Mouse (Mus musculus) right cerebral cortex, postnatal 4 days (tissue): Measurements from ENCODE around the gene Son.

Experiments used
- DNase-seq: peaks from one replicate; pipeline ENCODE4 v3.0.0-alpha.2; 2022

Son gene

DNA sequence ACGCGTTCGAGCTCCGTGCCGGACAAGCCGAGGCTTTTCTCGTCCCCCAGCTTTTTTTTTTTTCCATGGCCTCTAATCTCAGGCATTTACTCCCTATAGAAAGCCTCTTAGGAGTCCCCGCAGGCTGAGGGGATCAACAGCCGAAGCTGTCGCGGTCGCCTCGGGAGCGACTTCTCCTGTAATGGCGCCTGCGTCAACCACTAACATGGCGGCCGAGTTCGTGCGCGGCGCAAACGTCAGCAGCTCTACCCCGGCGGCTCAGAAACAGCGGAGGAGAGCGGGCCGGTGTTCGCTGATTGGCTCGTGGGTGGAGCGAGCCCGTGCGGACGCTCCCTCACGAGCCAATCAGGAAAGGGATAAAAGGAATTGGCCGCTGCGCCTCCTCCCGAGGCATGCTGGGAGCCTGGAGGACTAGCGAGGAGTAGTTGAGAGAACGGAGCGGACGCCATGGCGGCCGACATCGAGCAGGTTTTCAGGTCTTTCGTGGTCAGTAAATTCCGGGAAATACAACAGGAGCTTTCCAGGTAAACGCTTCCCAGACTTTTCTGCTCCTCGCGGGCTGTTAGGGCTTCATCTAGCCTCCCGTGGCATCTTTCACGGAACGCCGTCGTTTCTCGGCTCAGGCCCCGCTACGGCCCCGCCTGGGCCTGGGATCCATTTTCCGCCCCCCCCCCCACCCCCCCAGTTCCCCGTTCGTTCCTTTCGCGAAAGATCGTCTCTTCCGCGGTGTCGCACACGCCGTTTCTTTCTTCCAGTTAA, at the start of gene Son:
Gene Son (plus strand): TSS at position 46 of the 759 bp plus-strand sequence.
- peak; percentile 92 for DNase-seq

DNA sequence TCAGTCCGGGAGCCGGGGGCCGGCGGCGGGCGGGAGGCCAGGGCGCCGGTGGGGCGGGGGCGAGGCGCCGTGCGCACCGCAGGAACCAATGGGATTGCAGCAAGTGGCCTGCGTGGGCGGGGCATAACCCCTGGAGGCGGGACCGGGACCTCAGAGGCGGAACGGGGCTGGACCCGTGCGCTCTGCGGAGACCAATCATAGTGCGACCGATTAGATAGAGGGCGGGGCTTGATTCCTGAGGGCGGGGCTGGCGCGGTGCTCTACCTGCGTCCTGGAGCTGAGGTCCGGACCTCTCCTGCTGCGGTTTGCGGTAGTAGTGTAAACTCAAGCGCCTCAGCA, 49.7 kb upstream of the Son start, which contains the start of gene Tmem50b:
Gene Tmem50b (minus strand): TSS at position 129 of the 339 bp plus-strand sequence.
- peak; percentile 98 for DNase-seq

DNA sequence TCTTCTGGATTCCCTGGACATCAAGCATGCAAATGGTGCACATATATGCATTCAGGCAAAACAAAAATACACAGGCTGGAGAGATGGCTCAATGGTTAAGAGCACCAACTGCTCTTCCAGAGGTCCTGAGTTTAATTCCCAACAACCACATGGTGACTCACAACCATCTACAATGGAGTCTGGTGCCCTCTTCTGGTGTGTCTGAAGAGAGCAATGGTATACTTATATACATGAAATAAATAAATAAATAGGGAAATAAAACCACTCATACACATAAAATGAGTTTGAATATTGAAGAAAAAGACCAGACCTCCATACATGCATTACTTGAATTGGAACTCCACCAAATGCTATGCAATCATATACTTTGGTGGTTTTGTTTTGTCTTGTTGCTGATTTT, 48.1 kb upstream of the Son start:
- no peak for DNase-seq

DNA sequence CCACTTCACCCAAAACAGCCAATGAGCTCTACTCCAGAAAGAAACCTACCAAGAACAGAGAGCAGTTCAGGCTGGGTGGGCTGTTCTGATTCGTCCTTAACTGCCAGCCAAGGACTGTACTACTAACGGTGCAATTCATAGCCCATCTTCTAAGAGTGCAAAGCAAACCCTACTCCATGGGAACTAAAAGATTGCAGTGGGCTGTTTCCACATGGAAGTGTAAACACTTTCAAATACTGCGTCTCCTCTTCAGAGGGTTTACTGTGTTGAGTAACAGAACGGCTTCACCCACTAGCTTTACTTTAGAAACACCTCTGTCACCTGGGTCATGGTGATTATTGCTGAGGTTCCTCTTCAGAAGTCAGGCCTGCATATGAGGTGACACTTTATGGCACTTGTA, 46.2 kb upstream of the Son start:
- DNase-seq, result no peak

DNA sequence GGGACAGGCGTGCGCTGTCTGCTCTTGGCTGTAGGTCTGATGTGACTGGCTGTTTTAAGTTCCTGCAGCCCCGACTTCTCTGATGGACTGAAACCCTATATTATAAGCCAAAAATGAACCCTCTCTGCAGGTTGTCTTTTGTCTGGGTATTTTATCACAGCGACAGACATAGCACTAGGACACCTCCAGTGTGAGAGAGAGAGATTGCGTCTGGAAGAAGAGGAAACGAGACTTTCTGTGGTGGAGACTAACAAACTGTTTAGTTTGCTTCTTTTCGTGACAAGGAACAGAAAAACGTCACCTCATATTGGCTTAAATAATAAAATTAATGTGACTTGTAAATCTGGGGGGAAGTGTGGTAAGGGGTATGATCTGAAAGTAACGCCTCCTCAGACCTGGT, 45.6 kb upstream of the Son start:
- DNase-seq, result no peak

DNA sequence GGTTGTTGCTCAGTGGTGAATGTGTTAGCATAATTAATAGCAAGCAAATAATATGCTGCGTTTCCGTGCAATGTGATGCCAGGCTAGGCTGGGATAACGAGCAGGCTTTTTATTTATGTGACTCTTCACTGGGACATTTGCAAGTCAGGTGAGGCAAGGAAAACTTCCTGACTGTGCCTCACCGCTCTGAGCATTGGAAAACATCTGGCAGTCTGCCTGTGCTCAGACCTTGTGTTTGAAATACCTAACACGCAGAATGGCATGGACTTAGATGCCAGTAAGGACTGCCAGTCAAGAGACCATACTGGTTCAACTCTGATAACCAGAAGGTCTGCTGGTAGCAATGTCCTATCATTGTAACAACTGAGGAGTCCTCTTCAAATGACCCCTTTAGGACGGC, 42.1 kb upstream of the Son start:
- no peak for DNase-seq

DNA sequence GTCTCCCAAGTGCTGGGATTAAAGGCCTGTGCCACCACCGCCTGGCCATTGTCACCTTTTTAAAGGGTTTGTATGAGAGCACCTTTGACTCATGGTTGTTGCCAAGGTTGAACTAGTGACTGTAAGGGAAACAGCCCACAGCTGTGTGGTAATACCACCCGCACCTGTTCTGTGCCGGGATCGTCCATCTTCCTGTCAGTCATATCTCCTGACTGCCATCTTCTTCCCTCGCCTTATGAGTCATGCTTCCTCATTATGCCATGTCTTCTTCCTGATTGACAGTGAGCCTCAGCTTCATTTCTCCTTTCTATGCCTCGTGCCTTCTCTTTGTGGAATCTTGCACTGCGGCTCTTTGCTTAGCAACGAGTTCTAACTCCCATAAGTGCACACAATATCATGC, 40.3 kb upstream of the Son start:
- no peak for DNase-seq

DNA sequence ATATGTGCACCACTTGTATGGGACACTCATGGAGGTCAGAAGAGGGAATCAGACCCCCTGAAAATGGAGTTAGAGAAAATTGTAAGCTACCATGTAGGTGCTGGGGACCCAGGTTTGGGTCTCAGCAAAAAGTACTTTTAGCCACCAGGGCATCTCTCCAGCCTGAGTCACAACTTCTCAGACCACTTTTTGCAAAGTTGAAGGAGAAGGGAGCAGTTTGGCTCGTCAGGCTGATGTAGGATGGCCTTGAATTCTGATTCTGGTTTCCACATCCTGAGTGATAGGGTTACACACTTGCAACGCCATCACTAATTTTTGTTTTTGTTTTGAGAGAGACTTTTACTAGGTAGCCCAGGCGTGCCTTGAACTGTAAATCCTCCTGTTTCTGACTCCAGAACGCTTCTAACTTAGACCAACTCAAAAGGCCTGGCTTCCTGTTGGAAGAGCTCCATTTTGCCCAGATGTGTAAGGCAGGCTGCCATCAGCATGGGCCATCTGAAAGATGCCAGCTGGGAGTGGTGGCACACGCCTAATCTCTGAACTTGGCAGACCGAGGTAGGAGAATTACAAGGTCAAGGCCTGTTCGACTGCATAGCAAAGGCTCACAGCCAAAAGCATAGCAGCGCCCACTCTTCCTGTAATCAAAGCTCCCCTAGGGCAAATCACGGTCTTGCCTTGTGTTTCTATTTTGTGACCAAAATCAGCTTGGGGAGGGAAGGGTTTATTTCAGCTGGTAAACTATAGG, 37.6 kb upstream of the Son start:
- no peak for DNase-seq

DNA sequence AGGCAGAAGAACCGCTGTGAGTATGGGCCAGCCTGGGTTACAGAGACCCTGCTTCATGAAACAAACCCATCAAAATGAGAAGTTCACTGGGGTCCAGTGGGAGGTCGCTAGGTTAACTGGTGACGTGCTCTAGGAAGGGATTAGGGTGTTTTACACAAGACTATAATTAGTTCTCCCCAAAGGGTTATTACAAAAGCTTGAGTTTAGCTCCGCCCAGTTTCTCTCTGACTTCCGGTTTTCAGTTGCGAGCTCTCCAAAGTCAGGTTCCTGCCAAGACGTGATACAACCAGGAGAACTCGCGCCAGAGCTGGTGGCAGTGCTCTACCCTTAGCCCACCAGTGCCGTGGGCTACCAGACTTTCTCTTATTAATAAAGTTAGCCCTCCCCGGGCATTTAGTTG, 36.1 kb upstream of the Son start:
- DNase-seq, result no peak

DNA sequence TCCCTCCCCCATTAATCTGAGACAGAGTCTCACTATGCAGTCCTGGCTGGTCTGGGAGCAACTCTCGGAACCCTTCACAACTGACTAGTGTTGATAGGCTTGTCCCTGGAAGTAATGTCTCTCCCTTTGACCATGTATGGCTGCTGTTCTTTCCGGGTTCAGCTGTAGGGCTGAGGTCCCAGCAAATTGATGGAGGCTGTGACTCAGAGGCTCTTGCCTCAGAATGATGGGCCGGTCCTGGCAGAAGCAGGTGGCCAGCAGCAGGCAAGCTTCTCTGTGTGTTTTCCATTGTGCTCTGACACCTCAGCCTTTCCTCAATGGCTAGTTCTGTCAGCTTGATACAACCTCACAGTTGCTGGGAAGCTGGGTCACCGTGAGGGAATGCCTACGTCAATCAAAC, 34.8 kb upstream of the Son start:
- no peak for DNase-seq

DNA sequence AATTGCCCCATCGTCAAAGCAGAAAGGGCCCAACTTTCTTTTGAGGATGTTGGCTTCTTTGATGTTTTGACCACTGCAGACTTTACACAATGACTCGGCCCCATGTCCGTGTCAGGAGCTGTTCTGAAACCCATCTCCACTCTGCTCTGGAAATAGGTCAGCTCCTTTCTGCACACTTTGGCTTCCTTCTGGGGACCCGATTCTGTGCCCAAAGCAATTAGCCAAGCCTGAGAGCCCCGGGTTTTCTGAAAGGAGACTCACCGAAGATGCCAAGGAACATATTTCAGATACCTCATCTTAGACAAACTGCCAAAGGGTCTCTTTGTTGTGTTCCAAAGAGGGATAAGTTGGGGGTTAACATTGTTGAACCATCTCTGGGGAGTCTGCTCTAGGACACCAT, 32.8 kb upstream of the Son start:
- DNase-seq, result no peak

DNA sequence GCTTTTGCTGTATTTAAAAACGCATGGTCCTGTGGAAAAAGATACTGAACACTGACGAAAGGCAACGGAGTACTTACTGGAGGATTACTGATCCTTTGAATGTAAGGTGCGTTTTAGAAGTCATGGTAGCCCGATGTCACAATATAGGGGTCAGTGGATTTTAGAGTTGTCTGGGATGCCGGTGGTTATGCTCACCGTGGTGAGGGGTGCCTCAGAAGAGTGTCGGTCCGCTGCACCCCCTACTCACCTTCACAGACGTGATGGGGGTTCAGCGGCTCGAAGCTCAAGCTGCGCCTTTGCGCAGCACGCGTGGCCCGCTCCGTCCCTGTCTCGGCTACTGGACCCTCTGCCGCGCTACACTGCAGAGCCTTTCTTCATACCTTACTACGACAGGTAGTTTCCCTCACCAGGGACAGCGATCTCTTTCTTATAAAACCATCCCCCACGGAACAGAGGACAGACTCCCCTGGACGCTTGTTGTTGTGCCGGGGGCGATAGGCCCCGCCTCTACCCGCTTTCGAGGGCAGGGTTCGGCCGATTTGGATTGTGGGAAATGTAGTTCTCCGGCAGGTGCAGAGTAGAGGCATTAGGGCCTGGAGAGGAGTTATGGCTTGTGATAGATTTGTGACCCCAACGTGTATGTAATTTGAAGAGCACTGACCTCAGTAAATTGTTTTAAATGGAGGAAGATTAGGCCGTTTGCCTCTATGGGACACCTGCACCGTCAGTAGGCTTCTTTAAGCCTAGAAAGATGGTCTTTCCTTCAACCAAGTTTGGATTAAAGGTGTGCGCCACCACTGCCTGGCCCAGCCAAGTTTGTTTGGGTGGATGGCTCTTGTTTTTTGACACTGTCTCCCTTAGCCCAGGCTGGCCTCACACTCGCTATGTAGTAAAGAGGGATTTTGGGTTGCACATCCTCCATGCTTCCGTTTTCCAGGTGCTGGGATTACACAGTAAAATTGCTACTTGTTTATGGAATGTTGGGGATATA, 28.5 kb upstream of the Son start, which contains the start of gene Dnajc28:
Gene Dnajc28 (minus strand): TSS at position 516 of the 991 bp plus-strand sequence.
- DNase-seq, result peak; percentile 73

DNA sequence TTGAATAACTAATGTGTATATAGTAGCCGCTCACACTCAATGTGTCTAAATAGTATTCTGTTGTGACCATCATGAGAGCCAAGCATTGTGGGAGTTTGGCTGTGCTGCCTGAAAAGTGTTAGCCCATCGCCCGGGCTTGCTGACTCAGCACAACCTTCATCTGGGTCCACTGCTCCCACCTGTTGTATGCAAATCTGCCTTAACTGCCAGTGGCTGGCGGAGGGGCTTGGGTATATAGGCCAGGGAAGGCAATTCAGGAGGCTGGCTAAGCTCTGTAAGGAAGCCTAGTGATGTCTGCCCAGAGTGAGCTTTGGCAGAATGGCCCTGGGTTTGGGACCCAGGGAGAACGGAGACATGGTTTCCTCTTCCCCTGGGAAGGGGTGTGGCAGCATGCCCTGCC, 27.1 kb upstream of the Son start:
- DNase-seq, result no peak

DNA sequence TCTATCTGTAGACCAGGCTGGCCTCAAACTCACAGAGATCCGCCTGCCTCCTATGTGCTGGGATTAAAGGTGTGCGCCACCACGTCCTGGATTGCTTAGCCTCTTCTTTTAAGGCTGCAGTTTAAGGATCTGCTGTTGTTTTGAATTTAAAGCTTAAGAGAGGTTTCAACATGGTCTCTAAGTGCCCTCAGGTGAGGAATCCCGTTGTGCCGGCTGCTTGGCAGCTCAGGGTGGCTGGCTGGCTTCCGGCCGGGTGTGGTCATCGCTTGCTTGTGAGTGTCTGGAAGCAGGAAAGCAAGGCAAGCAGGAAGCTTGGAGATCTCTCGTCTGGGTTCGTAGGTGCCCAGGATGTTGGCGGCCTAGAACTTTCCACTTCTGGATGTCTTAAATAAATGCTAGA, 26.3 kb upstream of the Son start:
- no peak for DNase-seq

DNA sequence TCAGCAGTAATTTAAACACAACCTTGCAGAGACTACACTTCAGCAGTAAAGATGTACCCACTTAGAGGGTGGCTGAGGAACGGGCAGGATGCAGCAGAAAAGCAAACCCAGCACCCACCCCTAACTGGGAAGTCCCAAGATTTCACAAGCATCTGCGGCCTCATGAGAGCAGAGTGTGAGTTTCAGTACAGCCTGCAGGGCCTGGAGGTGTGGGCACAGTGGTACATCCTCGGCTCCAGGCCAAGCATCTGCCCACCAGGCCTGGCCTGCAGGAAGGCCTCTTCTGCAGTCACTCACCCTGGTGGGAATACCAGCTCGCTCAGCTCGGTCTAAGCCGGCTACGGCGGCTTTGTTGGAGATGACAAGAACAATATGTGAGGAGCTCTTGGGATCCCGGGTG, 24.2 kb upstream of the Son start:
- DNase-seq, result no peak

DNA sequence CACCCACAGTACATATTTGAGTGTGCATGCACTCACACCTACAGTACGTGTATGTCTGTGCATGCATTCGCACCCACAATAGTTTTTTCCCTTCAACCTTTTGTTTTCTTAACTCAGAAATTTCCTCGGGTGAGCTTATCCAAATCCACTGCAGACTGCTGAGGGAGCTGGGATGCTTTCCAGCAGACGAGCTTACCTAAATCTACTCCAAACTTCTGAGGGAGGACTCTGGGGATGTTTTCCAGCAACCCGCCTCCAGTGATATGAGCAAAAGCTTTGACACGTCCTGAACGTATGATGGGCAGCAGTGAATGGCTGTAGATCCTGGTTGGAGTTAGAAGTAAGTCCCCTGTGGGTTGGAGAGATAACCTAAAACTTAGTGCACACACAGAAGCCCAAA, 19.5 kb upstream of the Son start:
- no peak for DNase-seq

DNA sequence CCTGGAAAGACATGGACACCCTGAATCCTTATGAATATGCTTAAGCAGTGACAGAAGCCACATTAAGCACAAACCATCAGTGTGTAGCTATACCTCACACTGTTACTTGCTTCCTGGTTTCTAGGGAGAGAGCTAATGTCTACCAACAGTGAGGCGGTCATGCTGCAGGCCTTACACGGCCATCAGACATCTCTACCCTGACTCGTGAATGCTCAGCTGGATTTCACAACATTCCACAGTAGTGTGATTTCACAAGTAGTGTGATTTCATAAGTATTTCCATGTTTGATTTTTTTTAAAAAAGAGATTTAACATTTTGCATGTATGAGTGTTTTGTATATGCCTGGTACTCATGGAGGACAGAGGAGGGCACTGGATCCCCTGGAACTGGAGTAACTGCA, 18.6 kb upstream of the Son start:
- DNase-seq, result no peak

DNA sequence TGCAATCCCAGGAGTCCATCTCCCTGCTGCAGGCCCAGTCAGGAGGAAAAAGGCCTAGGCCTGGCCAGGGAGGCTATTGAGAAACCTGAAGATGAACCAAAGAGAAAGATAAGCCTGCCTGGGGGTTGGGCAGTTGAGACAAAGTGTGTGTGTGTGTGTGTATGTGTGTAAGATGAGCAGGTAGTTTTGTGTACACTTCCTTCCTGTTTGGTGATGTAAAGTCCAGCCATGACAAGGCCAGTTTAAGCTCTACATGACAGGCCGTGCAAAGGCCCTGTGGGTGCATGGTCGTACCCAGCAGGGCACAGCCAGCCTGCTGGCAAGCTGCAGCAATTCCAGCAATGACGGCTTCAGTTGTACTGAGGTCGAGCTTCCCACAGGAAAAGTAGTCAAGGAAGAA, 17.6 kb upstream of the Son start:
- no peak for DNase-seq

DNA sequence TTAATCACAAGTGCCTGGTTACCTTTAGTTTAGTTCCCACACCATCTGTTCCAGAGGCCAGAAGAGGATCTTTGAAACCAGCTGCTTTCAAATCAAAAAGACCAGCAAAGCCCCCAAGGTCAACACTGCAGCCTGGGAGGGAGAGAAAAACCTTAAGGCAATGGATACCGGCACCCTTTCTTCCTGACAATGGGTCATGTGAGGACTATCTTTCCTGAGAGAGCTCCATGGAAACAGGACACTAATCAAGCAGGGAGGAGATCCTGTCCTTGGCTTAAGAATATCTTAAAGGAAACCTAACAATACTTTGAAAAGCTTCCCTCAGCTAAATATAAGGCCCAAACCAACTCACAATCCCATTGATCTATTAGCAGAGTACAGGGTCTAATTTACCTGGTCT, 16.7 kb upstream of the Son start:
- DNase-seq, result no peak

DNA sequence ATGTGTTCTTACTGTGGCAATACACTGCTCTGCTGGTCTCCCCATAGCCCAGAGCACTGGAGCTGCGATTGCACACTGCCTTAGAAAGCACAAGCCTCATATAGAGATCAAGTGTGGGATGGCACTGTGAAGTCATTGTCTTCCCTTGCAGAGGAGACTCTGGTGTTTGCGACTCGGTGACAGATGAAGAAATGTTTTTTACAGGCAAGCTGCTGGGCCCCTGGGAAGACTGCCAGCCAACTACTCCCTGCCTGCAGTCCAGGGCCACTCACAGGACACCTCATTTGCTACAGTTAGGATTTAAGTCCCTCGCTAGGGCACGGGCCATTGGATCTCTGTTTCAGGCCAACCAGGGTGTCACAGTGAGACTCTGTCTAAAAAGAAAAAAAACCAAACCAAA, 14.9 kb upstream of the Son start:
- DNase-seq, result no peak

DNA sequence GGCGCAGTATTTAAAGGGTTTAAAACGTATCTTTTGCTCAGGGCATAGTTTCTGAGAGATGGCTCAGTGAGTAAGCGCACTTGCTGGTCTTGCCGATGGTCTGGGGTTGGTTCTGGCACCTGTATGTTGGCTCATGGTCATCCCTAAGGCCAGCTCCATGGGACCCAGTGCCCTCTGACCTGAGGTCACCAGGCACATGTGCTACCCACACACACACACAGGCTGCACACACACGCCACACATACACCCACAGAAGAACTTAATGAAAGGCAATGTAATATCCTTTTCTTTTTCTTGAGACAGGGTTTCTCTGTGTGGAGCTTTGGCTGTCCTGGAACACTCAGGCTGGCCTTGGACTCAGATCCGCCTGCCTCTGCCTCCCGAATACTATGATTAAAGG, 14.4 kb upstream of the Son start:
- no peak for DNase-seq

DNA sequence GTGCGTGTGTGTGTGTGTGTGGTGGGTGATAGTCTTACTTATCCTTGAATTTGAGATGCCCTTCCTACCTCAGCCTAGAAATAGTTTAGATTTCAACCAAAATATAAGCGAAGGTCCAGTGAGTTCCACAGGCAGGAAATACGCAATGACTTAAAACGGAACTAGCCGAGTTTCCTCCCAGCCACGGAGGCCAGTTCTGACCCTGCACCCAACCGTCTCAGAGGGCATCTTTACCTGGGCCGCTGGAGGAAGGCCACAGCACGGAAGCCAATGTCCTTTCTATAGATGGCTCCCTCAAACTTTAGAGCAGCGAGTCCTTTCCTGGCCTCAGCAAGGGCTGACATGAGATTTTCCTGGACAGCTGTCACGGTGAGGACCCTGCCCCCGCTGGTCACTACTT, 13.7 kb upstream of the Son start:
- DNase-seq, result no peak

DNA sequence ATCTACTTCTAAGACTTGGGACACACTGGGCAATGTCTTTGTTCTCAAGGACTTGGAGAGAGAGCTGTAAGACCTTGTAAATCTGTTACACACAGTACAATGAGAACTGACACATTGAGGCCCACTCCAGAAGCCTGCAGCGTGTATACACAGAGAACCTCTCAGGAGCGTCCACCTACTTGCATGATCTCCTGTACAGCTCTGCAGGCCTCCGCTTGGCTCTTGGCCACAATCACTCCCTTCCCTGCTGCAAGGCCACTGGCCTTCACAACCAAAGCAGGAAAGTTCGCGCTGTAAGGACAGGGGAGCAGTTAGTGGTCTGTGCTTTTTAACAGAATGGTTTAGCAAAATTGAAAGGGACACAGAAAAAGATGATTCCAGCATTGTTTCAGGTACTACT, 8.1 kb upstream of the Son start:
- no peak for DNase-seq
